Mouse (Mus musculus) cerebral cortex, adult 2 months (tissue): ENCODE results near the gene Atp6v1g3.

ENCODE experiments used
- WGBS: fragments of 180-500 bp; shearing (Covaris S2); methylation state at CpG from one replicate; pipeline ENCODE4 v1.1.7; 2018; 5-methylcytosine and 5-hydroxymethylcytosine counted together

Gene Atp6v1g3

GRCm38 (mm10) chr1:138291463-138291862, 17.9 kb downstream of the Atp6v1g3 start:
- WGBS = 85% methylated on average over 5 of the region's 5 CpGs

GRCm38 (mm10) chr1:138294487-138294886, 20.9 kb downstream of the Atp6v1g3 start:
- WGBS = 88% methylated on average over 5 of the region's 5 CpGs

GRCm38 (mm10) chr1:138298156-138298555, 24.6 kb downstream of the Atp6v1g3 start:
- 71% methylated on average over 2 of the region's 2 CpGs for WGBS

- 78% methylated on average over 4 of the region's 4 CpGs for WGBS
Observed at GRCm38 (mm10) chr1:138299576-138299975, 26.0 kb downstream of the Atp6v1g3 start.

- WGBS = 88% methylated on average over 5 of the region's 5 CpGs
Observed at GRCm38 (mm10) chr1:138301920-138302319, 28.4 kb downstream of the Atp6v1g3 start.

GRCm38 (mm10) chr1:138302756-138303155, 29.2 kb downstream of the Atp6v1g3 start:
- WGBS = 89% methylated on average over 2 of the region's 2 CpGs

GRCm38 (mm10) chr1:138303296-138303695, 29.8 kb downstream of the Atp6v1g3 start:
- WGBS = 90% methylated on average over 1 of the region's 1 CpGs

GRCm38 (mm10) chr1:138304141-138304915, 30.8 kb downstream of the Atp6v1g3 start:
- 74% methylated on average over 8 of the region's 8 CpGs for WGBS

GRCm38 (mm10) chr1:138322657-138323056, 49.1 kb downstream of the Atp6v1g3 start:
- 84% methylated on average over 3 of the region's 3 CpGs for WGBS

GRCm38 (mm10) chr1:138323076-138323630, 49.6 kb downstream of the Atp6v1g3 start:
- WGBS = 92% methylated on average over 4 of the region's 4 CpGs

- WGBS = 59% methylated on average over 4 of the region's 4 CpGs
Observed at GRCm38 (mm10) chr1:138326091-138326490, 52.6 kb downstream of the Atp6v1g3 start.

GRCm38 (mm10) chr1:138326566-138326965, 53.0 kb downstream of the Atp6v1g3 start:
- WGBS = 61% methylated on average over 2 of the region's 2 CpGs

- 53% methylated on average over 18 of the region's 18 CpGs for WGBS
Observed at GRCm38 (mm10) chr1:138327466-138328245, 54.1 kb downstream of the Atp6v1g3 start.

- 9% methylated on average over 12 of the region's 12 CpGs for WGBS
Observed at GRCm38 (mm10) chr1:138328320-138328719, 54.8 kb downstream of the Atp6v1g3 start.

GRCm38 (mm10) chr1:138330556-138330955, 57.0 kb downstream of the Atp6v1g3 start:
- WGBS = 94% methylated on average over 2 of the region's 2 CpGs

- WGBS = 84% methylated on average over 4 of the region's 4 CpGs
Observed at GRCm38 (mm10) chr1:138331596-138331995, 58.1 kb downstream of the Atp6v1g3 start.

GRCm38 (mm10) chr1:138334701-138335100, 61.2 kb downstream of the Atp6v1g3 start:
- 22% methylated on average over 2 of the region's 2 CpGs for WGBS

GRCm38 (mm10) chr1:138337417-138337816, 63.9 kb downstream of the Atp6v1g3 start:
- 84% methylated on average over 2 of the region's 2 CpGs for WGBS
